Mouse (Mus musculus): ENCODE results near the gene Olfr1339.

The Olfr1339 gene

GRCm38 (mm10) chr4:118731875-118732274, at the start of gene Olfr1339:
Gene Olfr1339, plus strand, starts transcription at chr4:118732175.
- no peak for DNase-seq (ENCODE audit: low read depth, low spot score)

GRCm38 (mm10) chr4:118687086-118687485, 44.9 kb upstream of the Olfr1339 start:
- DNase-seq (ENCODE audit: low read depth, low spot score): no peak

GRCm38 (mm10) chr4:118692412-118692973, 39.5 kb upstream of the Olfr1339 start, which contains the start of gene Olfr1342:
Gene Olfr1342, minus strand, starts transcription at chr4:118692756.
- DNase-seq (ENCODE audit: low read depth, low spot score): peak; percentile 21

GRCm38 (mm10) chr4:118693812-118694211, 38.2 kb upstream of the Olfr1339 start:
- no peak for DNase-seq (ENCODE audit: low read depth, low spot score)

- DNase-seq (ENCODE audit: low read depth, low spot score): no peak
Observed at GRCm38 (mm10) chr4:118703223-118703622, 28.8 kb upstream of the Olfr1339 start, which contains the start of gene Olfr1341. Gene Olfr1341, plus strand, starts transcription at chr4:118703523.

GRCm38 (mm10) chr4:118708086-118708485, 23.9 kb upstream of the Olfr1339 start:
- DNase-seq (ENCODE audit: low read depth, low spot score): no peak

GRCm38 (mm10) chr4:118711656-118712055, 20.3 kb upstream of the Olfr1339 start:
- no peak for DNase-seq (ENCODE audit: low read depth, low spot score)

GRCm38 (mm10) chr4:118719838-118720237, 12.1 kb upstream of the Olfr1339 start, which contains the start of gene Olfr1340:
Gene Olfr1340, plus strand, starts transcription at chr4:118720138.
- no peak for DNase-seq (ENCODE audit: low read depth, low spot score)

- DNase-seq (ENCODE audit: low read depth, low spot score): peak; percentile 71
Observed at GRCm38 (mm10) chr4:118721742-118722483, 10.1 kb upstream of the Olfr1339 start.

- no peak for DNase-seq (ENCODE audit: low read depth, low spot score)
Observed at GRCm38 (mm10) chr4:118739574-118739973, 7.6 kb downstream of the Olfr1339 start.

GRCm38 (mm10) chr4:118740988-118741698, 9.2 kb downstream of the Olfr1339 start:
- no peak for DNase-seq (ENCODE audit: low read depth, low spot score)

GRCm38 (mm10) chr4:118741881-118742280, 9.9 kb downstream of the Olfr1339 start:
- DNase-seq (ENCODE audit: low read depth, low spot score): no peak

GRCm38 (mm10) chr4:118758637-118759036, 26.7 kb downstream of the Olfr1339 start, which contains the start of gene Olfr1338:
Gene Olfr1338, minus strand, starts transcription at chr4:118758737.
- DNase-seq (ENCODE audit: low read depth, low spot score): no peak

GRCm38 (mm10) chr4:118782486-118782885, 50.5 kb downstream of the Olfr1339 start, which contains the start of gene Olfr1337:
Gene Olfr1337, minus strand, starts transcription at chr4:118782586.
- no peak for DNase-seq (ENCODE audit: low read depth, low spot score)
